Comparison of ENCODE assay signal across 8 mouse cellular contexts in the genomic region with DNA sequence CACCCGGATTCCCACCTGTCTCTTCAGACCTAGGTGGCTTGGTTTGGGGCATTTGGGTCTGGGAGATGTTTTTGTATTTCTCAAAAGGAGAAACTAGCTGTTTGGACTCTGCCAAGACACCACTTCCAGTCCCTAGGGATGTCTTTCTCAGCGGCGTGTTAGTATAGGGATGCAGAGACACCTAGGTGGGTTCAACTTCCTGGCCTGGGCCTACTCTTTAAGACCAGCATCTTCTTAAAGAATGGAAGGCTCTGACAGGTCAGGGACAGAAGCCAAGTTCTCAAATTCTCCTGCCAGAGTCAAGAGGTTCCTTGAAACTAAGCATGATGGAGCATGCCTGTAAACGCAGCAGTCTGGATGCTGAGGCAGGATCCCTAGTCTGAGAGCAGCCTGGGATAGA. TPM values are rescaled to one million over a fixed set of nuclear protein-coding genes. Genes with fewer than 3 reads are reported as not detected.
A peak's percentile ranks its signal among the peaks of the same experiment; 100 is the strongest.
DNase-seq lines count a peak whose midpoint lies in the region; ATAC-seq and TF ChIP-seq lines count a peak whose summit lies in the region.

No protein-coding gene starts in this region.

- H3K27ac ChIP-seq in embryonic facial prominence, embryonic 15.5 days (replicated peaks): peak overlapping the region; percentile 91
- H3K27ac ChIP-seq in intestine, postnatal 0 days (ENCODE audit: low read depth, low read length): no peak overlapping the region; the same call in 1 of the 2 replicates
- peak overlapping the region; percentile 98 for H3K27ac ChIP-seq in neural tube, embryonic 13.5 days (replicated peaks)

- no peaks in the 10 kb centered on the region; the same call in 1 of the 2 replicates for H3K27me3 ChIP-seq in embryonic facial prominence, embryonic 15.5 days
- H3K27me3 ChIP-seq in intestine, postnatal 0 days (replicated peaks; ENCODE audit: control insufficient read depth, insufficient read depth, low read length): peaks cover 2% of the 10 kb centered on the region; the same call in 1 of the 2 replicates
- peaks cover 13% of the 10 kb centered on the region; the same call in 1 of the 2 replicates for H3K27me3 ChIP-seq in neural tube, embryonic 13.5 days

- WGBS in lung, adult 2 months: 57% methylated on average over 4 of the region's 4 CpGs
- 51% methylated on average over 4 of the region's 4 CpGs for WGBS in embryonic facial prominence, embryonic 15.5 days
- 77% methylated on average over 4 of the region's 4 CpGs for WGBS in intestine, postnatal 0 days
- 49% methylated on average over 4 of the region's 4 CpGs for WGBS in neural tube, embryonic 13.5 days

- ATAC-seq in embryonic facial prominence, embryonic 15.5 days (ENCODE audit: insufficient number of reproducible peaks, low FRiP score, low TSS enrichment, low read depth): no peak
- no peak for ATAC-seq in intestine, postnatal 0 days
- ATAC-seq in neural tube, embryonic 13.5 days (ENCODE audit: low read depth): no peak

- intact Hi-C loops in left cerebral cortex, postnatal 14 days (cut with DNase I): loop anchor here (5.0 kb wide), 1 partner anchor 224 kb away; no protein-coding TSS in a partner anchor

- H3K36me3 ChIP-seq in embryonic facial prominence, embryonic 15.5 days: 0 out of 2 replicates have a peak, but pooled peaks cover 6% of the 10 kb centered on the region
- H3K36me3 ChIP-seq in intestine, postnatal 0 days (ENCODE audit: control insufficient read depth, insufficient read depth): peaks cover 4% of the 10 kb centered on the region; the same call in 1 of the 2 replicates
- H3K36me3 ChIP-seq in neural tube, embryonic 13.5 days: peaks cover 22% of the 10 kb centered on the region

- H3K4me1 ChIP-seq in lung, adult 2 months (ENCODE audit: control insufficient read depth, insufficient read depth, low read length): peaks cover 5% of the 10 kb centered on the region
- H3K4me1 ChIP-seq in embryonic facial prominence, embryonic 15.5 days: peaks cover 41% of the 10 kb centered on the region
- H3K4me1 ChIP-seq in intestine, postnatal 0 days (replicated peaks; ENCODE audit: control insufficient read depth, insufficient read depth, low read length): peaks cover 8% of the 10 kb centered on the region
- H3K4me1 ChIP-seq in neural tube, embryonic 13.5 days (replicated peaks): peaks cover 57% of the 10 kb centered on the region

- H3K9ac ChIP-seq in embryonic facial prominence, embryonic 15.5 days: no peak overlapping the region
- H3K9ac ChIP-seq in intestine, postnatal 0 days (ENCODE audit: low read depth, low read length): 0 out of 2 replicates have a peak overlapping the region, but pooled peaks have one; percentile 95
- H3K9ac ChIP-seq in neural tube, embryonic 13.5 days: peak overlapping the region; percentile 99

- TF ChIP-seq POLR2A in lung, adult 2 months (IDR thresholded peaks at IDR 0.05; ENCODE audit: borderline replicate concordance, extremely low read depth, low read depth, low read length): no peak

- H3K9me3 ChIP-seq in embryonic facial prominence, embryonic 15.5 days (replicated peaks): no peaks in the 10 kb centered on the region
- no peaks in the 10 kb centered on the region for H3K9me3 ChIP-seq in intestine, postnatal 0 days (ENCODE audit: control insufficient read depth)
- no peaks in the 10 kb centered on the region for H3K9me3 ChIP-seq in neural tube, embryonic 13.5 days

- no peak for DNase-seq in lung, adult 2 months
- no peak for DNase-seq in lung, postnatal 25 days (ENCODE audit: low spot score)
- DNase-seq in left cerebral cortex, postnatal 14 days (ENCODE audit: low spot score in 2 of 2): no peak
- DNase-seq in cerebellum, adult 8-10 months: no peak
- no peak for DNase-seq in c-Kit-positive CD71-positive TER-119-positive erythroid progenitor cells, embryonic 14.5 days (ENCODE audit: low spot score)

- H3K4me3 ChIP-seq in lung, adult 2 months (replicated peaks; ENCODE audit: extremely low read depth, low read depth, low read length): peak overlapping the region; percentile 99
- peak overlapping the region; percentile 93 for H3K4me3 ChIP-seq in embryonic facial prominence, embryonic 15.5 days (replicated peaks)
- H3K4me3 ChIP-seq in intestine, postnatal 0 days (ENCODE audit: low read depth, low read length): peak overlapping the region; percentile 90; the same call in 1 of the 2 replicates
- peak overlapping the region; percentile 99 for H3K4me3 ChIP-seq in neural tube, embryonic 13.5 days

- peak overlapping the region; percentile 76 for H3K4me2 ChIP-seq in embryonic facial prominence, embryonic 15.5 days (replicated peaks)
- peak overlapping the region; percentile 80 for H3K4me2 ChIP-seq in intestine, postnatal 0 days (replicated peaks; ENCODE audit: low read depth)
- H3K4me2 ChIP-seq in neural tube, embryonic 13.5 days: peak overlapping the region; percentile 81

- no peak for TF ChIP-seq CTCF in lung, adult 2 months (IDR thresholded peaks at IDR 0.05; ENCODE audit: insufficient read depth, low read length)
- TF ChIP-seq CTCF in intestine, postnatal 0 days (IDR thresholded peaks at IDR 0.05; ENCODE audit: low read depth): no peak

RNA-seq across cellular contexts. Expression of gene Arl8a, which starts 1.9 kb away (rescaled TPM):
- 66.5 and 84.7 TPM in 2 replicates for polyA plus RNA-seq in lung, adult 2 months (2012; rRNA removed)
- 77.8 and 85.7 TPM in 2 replicates for polyA plus RNA-seq in embryonic facial prominence, embryonic 15.5 days (2015; fragmentation: Nextera tagmentation; extraction: Ambion mirVana)
- 66.6 and 68.8 TPM in 2 replicates for polyA plus RNA-seq in intestine, postnatal 0 days (2015; fragmentation: Nextera tagmentation; extraction: Ambion mirVana)
- polyA plus RNA-seq in neural tube, embryonic 13.5 days (2015; fragmentation: Nextera tagmentation; extraction: Ambion mirVana): 331 and 336 TPM in 2 replicates
- 100 to 1,000 TPM; 329 to 359 TPM for total RNA-seq in left cerebral cortex, postnatal 14 days (2021)

RNA-seq across cellular contexts. Expression of gene Ptpn7, which starts 16.0 kb away (rescaled TPM):
- 6.9 and 7.3 TPM in 2 replicates for polyA plus RNA-seq in lung, adult 2 months (2012; rRNA removed)
- polyA plus RNA-seq in embryonic facial prominence, embryonic 15.5 days (2015; fragmentation: Nextera tagmentation; extraction: Ambion mirVana): 2.6 and 2.8 TPM in 2 replicates
- polyA plus RNA-seq in intestine, postnatal 0 days (2015; fragmentation: Nextera tagmentation; extraction: Ambion mirVana): 0.73 and 0.76 TPM in 2 replicates
- polyA plus RNA-seq in neural tube, embryonic 13.5 days (2015; fragmentation: Nextera tagmentation; extraction: Ambion mirVana): 0.59 and 1.1 TPM in 2 replicates
- total RNA-seq in left cerebral cortex, postnatal 14 days (2021): under 1 TPM in 1 of 2 experiments, not detected in 1; 0.19 TPM

RNA-seq across cellular contexts. Expression of gene Gpr37l1, which starts 19.0 kb away (rescaled TPM):
- 0.95 and 2.0 TPM in 2 replicates for polyA plus RNA-seq in lung, adult 2 months (2012; rRNA removed)
- 0.16 TPM in 1 of 2 replicates, not detected in the other for polyA plus RNA-seq in embryonic facial prominence, embryonic 15.5 days (2015; fragmentation: Nextera tagmentation; extraction: Ambion mirVana)
- polyA plus RNA-seq in intestine, postnatal 0 days (2015; fragmentation: Nextera tagmentation; extraction: Ambion mirVana): 1.7 and 2.0 TPM in 2 replicates
- polyA plus RNA-seq in neural tube, embryonic 13.5 days (2015; fragmentation: Nextera tagmentation; extraction: Ambion mirVana): 0.63 and 0.76 TPM in 2 replicates
- total RNA-seq in left cerebral cortex, postnatal 14 days (2021): 100 to 1,000 TPM; 148 to 163 TPM

RNA-seq across cellular contexts. Expression of gene Lgr6, which starts 43.4 kb away (rescaled TPM):
- 4.1 and 4.7 TPM in 2 replicates for polyA plus RNA-seq in lung, adult 2 months (2012; rRNA removed)
- polyA plus RNA-seq in embryonic facial prominence, embryonic 15.5 days (2015; fragmentation: Nextera tagmentation; extraction: Ambion mirVana): 14.2 and 15.1 TPM in 2 replicates
- polyA plus RNA-seq in intestine, postnatal 0 days (2015; fragmentation: Nextera tagmentation; extraction: Ambion mirVana): 0.37 and 0.44 TPM in 2 replicates
- polyA plus RNA-seq in neural tube, embryonic 13.5 days (2015; fragmentation: Nextera tagmentation; extraction: Ambion mirVana): 1.4 and 2.0 TPM in 2 replicates
- 1 to 10 TPM; 2.7 TPM for total RNA-seq in left cerebral cortex, postnatal 14 days (2021)
